Mouse (Mus musculus): ENCODE measurements around the gene Vps37c.

Vps37c gene

DNA sequence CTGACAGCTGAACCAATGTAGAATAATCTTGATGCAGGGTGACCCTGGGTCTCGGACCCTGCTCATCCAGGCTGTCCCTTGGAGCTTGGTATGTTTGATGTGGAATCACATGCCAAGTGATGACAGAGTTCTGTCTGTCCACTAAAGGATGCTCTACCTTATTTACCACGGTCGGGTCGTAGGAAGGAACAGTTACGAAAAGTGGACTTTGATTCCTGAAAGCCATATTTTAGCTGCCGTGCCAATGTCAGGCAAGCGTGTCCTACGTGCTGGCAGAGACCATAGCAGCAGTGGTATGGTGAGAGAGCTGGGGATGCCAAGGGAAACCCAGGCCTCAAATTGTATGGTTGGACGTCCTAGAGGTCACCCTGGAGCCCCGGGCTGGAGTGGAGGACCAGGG lies 25.0 kb downstream of the Vps37c start:
- no peak for DNase-seq (ENCODE audit: low spot score in 2 of 2)

DNA sequence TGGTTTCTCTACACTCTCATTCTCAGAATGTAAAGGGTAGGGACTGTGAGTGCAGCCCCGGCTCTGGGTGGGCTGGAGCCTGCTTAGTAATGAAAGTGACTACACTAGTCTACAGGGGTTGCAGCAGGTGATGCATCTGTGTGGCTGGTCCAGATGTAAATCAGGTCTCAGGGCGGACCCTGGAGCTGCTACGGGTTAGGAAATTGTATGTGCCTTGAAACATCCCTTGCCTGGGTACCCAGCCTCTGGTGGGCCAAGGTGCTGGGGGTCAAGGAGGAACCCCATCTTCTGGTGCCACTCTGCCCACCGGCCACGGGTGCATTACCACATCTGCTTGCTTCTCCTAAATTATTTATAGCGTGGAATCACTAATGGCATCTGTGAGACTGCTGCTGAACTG lies 25.6 kb downstream of the Vps37c start:
- no peak for DNase-seq (ENCODE audit: low spot score in 2 of 2)

DNA sequence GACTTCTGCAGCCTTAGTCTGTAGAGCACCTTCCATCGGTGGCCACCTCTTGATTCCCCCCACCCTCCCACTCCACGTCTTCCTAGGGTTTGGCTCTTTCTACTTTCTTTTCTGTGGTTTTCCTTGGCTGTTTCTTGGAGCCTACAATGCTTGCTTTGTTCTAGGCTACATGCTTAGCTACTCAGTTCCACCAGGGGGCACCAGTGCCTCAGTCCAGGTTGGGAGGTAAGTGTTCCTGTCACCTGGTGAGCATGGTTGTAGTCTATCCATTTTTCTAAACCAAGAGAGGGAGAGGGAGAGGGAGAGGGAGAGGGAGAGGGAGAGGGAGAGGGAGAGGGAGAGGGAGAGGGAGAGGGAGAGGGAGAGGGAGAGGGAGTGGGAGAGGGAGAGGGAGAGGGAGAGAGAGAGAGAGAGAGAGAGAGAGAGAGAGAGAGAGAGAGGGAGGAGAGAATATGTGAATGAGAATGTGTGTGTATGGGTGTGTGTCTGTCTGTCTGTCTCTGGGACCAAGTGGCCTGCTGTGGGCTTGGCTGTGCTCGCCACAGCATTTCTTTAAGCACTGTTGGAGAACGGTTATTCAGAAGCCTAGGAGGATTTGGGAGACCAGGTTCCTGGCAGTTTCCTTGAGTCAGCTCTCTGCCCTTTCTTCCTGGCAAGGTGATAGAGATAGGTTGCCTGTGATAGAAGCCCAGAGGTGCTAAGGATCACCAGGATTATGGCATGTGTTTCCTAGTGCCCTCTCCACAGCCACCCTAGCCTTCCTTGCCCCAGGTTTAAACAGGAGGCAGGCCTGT lies 26.3 kb downstream of the Vps37c start:
- peak; percentile 52 to 67 for DNase-seq (ENCODE audit: low spot score in 2 of 2)

DNA sequence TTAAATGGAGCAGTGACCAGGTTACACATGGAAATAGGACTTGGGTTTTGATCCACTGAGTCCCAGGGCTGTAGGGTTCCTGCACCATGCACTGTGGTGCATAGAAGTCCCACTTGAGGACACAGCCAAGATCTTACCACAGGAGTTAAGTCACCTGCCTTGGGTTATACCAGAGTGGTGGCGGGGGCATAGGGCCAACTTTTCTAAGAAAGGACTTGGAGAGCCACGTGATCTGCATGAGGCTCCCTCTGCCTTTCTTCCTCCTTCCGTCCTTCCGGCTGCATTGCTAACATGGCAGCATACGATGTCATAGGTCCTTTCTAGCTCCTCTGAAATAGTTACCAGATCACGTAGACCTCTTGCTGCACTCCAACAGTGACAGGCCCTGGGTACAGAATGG lies 26.9 kb downstream of the Vps37c start:
- no peak for DNase-seq (ENCODE audit: low spot score in 2 of 2)

DNA sequence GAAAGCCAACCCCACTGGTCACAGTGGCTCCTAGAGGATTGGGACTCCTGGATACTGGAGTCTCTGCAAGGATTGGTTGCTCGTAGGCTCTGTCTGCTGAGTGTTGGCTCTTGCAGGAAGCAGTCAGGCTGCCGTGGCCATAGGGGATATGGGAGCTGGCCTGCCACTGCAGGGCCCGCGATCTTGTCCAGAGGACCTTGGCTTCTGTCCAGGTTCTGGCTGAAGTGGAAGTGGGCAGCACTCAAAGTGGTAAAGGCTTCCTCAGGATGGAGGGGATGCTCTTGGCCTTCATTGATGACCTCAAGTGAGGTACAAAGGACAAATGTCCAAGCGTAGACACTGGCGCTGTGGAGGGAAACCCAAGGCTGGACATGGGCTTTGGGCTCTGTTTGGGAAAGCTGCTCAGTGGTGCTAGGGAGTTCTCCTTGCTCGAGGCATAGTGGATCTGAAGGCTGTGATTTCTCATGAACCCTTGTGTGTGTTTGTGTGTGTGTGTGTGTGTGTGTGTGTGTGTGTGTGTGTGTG lies 29.8 kb downstream of the Vps37c start:
- no peak for DNase-seq (ENCODE audit: low spot score in 2 of 2)

DNA sequence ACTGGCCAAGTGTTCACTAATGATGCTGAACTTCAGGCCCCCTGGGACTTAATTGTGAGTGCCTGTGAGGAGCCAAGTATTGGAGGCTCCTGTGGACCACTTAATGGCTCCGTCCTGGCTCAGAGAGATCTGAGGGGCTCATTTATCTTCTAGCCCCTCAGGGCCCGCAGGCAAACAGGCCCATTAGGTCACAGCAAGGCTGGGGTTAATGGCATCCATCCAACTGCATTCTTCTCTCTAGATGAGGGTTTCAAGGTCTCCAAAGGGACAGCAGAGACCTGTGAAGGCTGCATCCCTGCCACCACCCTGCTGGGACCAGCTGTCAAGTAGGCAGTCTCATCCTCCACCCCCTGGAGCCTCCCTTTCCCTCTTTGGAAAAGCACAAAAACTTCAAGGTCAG lies 31.2 kb downstream of the Vps37c start:
- no peak for DNase-seq (ENCODE audit: low spot score in 2 of 2)

DNA sequence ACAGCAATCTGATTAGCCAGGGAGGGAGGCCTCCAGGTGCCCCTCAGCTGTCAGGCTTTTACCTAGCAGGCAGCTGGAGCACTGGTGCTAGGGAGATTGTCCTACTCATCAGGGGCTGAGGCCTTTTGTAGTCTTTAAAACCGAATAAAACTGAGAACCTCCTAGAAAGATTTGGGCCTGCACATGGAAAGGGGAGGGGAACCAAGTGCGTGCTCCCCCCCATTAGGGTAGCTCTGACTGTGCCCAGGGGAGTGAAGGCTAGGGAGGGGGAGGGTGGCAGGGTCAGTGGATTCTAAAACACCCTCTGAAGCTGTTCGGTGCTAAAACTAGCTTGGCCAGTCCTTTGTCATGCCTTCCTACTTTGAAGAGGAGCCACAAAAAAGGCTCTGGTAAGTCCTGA lies 32.0 kb downstream of the Vps37c start:
- no peak for DNase-seq (ENCODE audit: low spot score in 2 of 2)

DNA sequence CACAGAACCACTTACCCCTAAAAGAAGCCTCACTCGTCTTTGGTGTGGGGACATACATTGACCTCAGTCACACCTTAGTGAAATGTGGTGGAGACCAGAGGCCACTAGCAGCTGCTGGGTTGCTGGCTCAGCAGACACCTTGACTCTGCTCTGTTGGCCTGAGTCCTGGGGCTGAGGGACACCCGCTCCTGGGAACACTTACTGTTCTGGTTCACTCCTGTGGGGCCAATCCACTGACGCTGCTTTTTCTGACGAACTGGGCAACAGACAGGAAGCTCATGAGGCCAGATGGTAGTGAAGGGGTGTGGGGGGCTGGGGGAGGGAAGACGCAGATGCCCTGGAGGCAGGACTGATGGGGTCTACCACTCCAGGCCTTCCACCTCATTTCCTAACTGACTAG lies 32.5 kb downstream of the Vps37c start:
- no peak for DNase-seq (ENCODE audit: low spot score in 2 of 2)

DNA sequence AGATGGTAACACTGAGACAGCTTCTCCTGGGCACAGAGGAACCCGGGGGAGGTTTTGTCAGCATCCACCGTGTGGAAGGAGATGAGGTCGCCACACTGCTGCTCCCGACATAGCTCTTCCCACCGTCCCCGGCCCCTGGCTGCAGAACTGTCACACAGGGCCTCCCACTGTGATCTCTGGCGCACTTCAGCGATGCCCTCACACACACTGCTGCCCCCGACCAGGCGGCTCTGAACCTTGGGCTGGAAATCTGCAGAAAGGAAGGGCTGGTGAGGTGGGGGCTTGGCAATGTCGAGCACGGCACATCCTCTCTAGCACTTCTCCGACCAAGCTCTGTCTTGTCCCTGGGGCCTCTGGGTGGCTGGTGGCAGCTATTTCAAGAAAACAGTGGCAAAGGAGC lies 34.5 kb downstream of the Vps37c start:
- DNase-seq (ENCODE audit: low spot score in 2 of 2): no peak

DNA sequence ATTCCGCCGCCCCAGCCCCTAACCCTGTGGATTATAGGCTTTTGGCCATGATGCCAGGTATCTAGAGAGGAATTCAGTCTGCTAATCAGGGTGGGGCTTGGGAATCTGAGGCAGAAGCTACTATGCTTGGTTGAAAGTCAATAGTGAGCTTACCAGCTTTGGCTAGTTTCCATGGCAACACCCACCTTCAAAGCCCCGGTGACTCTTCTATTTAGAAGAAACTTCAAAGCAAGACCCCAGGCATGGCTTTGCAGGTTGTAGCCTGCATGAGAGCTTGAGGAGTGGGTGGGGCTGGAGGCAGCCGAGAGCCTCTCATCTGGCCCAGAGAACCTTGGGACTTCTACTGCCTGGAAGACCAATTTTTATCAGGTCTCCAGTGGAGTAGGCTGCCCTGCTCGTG lies 35.1 kb downstream of the Vps37c start:
- no peak for DNase-seq (ENCODE audit: low spot score in 2 of 2)

DNA sequence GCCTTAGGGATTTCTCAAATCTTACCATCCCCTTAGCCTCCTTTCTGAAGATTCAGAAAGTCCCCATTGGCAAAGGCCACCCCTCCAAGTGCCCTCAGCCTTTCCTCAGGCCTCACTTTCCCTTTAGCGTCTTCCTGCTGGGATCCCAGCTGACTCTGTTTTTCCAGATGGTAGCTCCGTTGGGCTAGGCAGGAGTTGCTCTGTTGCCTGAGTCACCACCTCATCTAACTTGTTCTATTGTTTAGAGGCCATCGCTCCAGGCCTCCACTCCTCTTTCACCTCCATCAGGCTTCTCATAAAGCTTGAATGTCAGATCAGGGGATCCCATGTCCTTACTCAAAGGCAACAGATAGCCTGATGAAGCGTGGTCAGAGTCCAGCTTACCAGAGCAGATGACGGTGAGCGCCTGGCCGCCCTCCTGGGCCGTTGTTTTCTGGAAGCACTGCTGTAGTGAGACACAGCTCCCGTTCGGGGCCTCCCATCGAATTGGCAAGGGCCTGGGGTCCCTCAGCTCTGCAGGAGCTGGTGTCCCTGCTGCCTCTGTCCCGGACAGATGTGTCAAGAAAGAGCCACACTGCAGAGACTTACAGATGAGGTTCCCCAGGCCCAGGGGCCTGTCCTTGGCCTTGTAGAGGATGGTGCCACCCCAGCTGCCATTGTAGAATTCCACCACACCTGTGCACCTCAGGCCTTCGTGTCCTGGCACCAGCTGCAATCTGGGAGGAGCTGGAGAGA lies 36.3 kb downstream of the Vps37c start:
- no peak for DNase-seq (ENCODE audit: low spot score in 2 of 2)

DNA sequence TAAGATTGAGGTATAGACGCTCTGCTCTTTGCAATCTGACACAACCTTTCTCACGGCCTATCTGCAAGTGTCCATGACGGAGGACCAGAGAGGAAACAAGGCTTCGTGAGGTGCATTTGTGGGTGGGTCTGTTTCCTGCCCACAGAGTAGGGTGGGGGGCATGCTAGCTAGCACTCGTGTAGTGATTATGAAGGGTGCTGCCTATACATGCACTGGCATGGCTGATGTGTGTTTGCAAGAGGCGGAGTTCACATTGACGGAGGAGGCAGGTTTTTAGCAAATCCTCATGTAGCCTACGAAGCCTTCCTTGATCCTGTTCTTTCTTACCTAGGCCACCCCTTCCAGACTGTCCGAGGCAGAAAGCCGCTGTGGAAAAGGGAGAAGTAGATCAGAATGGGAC lies 41.4 kb downstream of the Vps37c start:
- no peak for DNase-seq (ENCODE audit: low spot score in 2 of 2)

DNA sequence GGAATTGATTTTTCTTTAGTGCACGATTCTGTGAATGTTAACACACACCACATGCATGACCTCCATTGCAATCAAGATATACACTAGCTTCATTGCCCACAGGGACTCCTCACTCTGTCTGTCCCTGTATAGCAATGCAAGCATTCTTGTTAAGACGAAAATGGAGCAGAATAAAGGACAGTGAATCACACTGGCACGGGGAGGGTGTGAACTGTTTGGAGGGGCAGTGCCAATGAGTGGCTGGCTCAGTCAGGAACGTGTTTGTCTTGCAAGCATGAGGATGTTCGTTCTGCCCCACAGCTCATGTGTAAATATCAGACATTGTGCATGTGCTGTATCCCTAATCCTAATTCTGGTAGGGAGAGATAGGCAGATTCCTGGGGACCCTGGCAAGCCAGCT lies 41.9 kb downstream of the Vps37c start:
- DNase-seq (ENCODE audit: low spot score in 2 of 2): no peak

DNA sequence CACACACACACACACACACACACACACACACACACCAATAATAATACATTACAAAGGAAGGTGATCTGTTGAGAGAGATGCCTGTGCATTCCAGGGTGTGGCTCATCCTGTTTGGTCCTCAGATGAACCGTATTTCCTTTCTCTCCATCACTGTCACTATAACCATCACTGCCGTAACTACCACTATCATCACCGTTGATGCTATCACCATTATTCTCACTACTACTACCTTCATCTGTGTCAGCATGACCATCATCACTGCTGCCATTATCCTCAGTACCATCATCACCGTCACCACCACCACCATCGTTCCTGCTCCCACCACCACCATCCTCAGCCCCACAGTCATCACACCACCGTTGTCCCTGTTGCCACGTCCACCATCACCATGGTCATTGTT lies 43.4 kb downstream of the Vps37c start:
- DNase-seq (ENCODE audit: low spot score in 2 of 2): no peak

DNA sequence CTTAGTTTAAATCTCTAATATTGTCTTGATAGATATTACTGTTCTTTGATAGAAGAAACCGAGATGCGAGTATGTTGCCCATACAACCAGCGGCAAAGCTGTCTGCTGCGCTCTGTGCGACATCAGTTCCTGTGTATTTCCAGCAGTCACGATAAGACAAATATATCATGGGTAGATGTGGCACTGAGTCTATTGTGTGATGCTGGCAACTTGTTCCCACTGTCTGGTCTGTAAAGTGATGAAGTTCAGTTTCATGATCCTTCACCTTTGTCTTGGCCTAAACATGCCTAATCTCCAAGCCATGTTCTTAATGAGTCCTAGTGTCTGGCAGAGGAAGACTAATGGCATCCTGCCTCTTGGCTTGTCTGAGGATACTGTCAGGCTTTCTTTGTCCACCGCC lies 44.2 kb downstream of the Vps37c start:
- no peak for DNase-seq (ENCODE audit: low spot score in 2 of 2)

DNA sequence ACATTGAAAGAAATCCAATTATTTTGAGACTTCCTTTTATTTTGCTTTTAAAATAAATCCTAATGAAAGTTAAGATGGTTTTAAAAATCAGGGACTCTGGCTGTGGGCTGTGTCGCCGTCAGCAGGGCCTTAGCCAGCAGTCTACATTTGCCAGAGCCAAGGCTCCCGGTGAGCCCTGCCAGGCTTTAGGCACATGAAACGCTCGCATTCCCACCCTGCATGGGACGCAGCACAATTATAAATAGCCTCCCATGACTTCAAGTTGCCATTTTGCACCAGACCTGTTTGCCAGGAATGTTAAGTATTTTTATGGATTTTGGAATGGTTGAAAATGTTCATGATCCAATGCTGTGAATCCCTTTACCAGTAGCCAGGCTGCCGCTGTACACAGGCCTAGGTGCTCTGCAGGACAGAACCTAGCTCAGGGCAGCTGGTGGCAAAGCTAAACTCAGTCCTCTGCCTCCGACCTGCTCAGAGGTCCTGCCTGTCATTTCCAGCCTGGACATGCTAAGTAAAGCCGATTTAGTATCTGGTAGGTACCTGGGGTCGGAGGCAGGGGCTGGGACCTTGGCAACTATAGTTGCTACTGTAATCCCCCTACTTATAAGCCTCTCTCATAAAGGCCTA lies 45.1 kb downstream of the Vps37c start:
- DNase-seq (ENCODE audit: low spot score in 2 of 2): no peak

DNA sequence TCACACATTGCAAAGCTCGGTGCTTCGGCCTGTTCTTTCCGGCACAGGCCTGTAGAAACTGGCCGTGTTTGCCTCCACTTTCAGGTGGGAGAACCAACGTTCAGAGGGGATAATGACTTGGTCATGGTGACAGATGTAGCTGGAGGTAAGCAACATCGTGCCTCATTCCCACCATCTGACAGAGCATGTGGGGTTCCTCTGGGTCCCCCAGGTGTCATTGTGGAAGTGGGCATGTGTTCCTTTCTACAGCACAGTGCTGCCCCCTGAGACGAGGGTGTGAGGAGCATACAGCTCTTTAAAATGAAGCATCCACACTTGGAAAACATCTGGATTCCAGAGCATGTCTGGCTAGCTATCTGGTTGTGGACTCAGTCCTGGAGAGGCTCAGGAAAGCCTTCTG lies 46.0 kb downstream of the Vps37c start:
- DNase-seq (ENCODE audit: low spot score in 2 of 2): no peak

DNA sequence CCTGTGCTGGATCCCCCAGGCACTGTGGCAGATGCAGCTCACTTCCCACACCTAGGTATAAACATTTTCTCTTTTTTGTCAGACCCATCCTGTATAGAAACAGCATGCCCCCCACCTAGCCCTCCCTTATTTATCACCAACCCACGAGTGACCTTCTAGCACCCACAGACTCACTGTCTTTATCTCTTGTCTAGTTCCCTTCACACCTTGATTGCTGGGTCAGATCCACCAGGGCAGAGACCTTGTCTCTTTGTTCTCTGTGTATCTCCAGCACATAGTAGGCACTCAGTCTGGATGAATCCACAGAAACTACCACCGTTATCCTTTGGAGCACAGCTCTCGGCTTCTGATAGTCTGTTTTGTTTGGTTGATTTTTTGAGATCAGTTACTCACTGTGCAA lies 46.5 kb downstream of the Vps37c start:
- DNase-seq (ENCODE audit: low spot score in 2 of 2): no peak

DNA sequence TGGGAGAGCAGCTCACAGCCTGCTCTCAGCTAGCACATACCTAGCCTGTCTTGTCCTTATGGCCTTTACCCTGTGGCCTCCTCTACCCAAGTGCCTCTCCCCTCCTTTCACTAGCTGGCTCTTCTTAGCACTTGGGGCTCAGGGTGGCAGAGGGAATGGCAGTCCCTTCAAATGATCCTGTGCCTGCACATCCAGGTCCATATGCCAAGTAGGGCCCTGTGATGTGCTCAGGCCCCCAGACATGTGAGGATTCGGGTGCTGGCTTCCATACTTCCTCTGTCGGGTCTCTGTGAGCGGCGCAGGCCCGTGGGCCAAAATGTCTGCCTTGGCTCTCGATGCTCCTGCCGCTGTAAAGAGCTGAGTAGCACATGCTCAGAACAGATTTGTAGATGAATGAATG lies 47.3 kb downstream of the Vps37c start:
- no peak for DNase-seq (ENCODE audit: low spot score in 2 of 2)

DNA sequence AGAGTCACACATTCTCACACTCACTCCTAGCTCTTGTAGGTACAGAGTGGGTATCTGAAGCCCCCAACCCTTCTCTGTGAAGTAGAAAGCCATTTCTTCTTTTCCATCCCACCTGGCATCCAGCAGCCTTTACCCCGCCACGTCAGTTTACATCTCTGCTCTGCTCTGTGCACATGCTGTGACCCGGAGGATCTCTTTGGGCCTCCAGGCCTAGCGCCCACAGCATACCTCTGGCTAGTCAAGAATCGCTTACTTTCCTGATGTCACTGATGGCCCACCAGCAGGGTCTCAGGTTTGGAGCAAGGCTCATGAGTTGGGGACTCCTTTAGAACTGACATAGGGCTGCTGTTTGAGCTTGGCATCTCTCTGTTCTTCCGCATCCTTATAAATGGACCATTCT lies 49.5 kb downstream of the Vps37c start:
- no peak for DNase-seq (ENCODE audit: low spot score in 2 of 2)

DNA sequence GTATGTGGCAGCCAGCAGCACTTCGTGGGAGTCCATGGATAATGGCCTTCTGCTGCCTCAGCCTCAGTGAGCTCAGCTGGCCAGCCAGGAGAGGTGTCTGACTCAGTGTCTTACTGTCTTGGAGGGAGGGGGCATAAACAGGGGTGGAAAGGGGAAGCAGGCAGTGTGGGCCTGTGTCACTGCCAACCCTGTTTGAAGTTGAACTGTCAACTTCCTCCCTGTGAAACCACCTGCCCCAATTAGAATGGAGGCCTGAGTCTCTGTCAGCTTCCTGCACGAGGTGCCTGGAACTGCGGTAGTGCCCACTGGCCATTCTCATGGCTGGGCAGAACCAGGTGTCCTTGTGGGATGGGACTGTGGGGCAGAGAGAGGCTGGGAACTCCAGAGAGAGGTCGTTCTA lies 50.3 kb downstream of the Vps37c start, which contains the start of gene Cd5:
Cd5 (minus strand) TSS at position 192 of the 400 bp plus-strand sequence.
- DNase-seq (ENCODE audit: low spot score in 2 of 2): no peak

DNA sequence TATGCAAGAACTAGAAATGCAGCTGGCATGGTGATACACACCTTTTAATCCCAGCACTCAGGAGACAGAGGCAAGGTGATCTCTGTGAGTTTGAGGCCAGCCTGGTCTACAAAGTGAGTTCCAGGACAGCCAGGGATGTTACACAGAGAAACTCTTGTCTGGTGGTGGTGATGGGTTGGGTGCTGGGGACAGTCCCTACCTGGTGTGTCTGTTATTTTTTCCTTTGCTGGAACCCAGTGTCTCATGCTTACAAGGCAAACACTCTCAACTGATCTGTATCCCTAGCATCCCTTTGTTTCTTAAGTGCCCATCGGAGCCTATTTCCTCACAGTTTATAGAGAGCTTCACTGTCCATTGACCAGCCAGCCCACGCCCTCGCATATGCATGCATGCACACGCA lies 51.4 kb downstream of the Vps37c start:
- no peak for DNase-seq (ENCODE audit: low spot score in 2 of 2)
